Mouse (Mus musculus) CD8-positive naive resting alpha-beta T cell, adult 2 months (primary cell): ENCODE measurements around the gene Xylt1.

Experiments used
- DNase-seq, 2 experiments: peaks; one replicate each; pipeline ENCODE4 v3.0.0; 2022; ENCODE audit warnings: low read depth in 2 of 2, low spot score in 2 of 2

Gene Xylt1

DNA sequence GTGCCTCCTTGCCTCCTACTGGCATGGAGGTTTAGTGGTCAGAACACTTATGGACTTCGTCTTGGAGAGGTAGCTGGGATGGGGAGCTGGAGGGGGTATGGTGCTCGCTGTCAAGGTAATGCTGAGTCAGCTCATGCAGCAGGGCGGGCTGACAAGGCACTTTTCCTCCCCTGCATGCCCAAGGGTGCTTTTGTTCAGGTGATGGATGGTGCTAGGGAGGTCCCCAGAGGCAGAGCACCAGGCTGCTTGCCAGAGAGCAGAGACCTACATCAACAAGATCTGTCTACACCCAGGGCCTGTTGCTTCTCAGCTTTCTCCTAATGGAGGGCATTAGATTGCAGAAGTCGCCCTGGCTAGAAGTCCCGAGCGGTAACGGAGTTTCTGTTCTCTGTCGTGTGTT lies 127.3 kb downstream of the Xylt1 start:
- DNase-seq, result no peak

DNA sequence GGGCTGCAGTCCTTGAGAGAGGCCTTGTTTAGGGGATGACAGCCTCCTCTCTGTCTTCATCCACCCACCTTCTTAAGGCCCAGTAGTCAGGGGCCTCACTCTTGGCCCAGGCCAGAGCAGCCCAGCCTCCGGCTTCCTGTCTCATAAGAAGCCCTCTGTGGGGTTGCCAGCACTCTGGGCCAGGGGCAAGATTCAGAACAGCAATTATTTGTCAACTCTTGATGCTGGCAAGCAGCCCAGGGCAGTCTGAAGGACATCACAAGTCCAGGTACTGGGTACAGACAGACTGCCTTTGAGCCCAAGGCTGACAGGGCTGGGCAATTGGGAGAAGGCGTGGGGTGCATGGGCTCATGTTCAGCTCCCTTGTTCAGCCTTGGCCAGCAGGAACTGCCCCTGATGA lies 129.3 kb downstream of the Xylt1 start:
- DNase-seq, result no peak

DNA sequence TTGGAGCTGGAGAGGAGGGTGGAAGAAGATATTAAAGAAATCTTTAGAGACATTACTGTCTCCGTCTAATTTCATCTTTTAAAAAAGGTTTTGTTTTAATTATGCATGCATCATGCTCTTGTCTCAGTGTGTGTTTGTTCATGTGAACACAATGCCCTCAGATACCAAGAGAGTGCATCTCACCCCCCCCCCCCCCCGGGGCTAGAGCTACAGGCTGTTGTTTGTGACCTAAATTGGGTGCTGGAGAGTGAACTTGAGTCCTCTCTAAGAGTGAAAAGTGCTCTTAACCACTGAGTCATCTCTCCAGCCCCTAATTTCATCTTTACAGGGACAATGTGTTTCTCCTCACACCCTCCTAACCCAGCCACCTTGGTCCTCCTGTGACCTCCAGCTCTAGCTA lies 131.5 kb downstream of the Xylt1 start:
- no peak for DNase-seq

DNA sequence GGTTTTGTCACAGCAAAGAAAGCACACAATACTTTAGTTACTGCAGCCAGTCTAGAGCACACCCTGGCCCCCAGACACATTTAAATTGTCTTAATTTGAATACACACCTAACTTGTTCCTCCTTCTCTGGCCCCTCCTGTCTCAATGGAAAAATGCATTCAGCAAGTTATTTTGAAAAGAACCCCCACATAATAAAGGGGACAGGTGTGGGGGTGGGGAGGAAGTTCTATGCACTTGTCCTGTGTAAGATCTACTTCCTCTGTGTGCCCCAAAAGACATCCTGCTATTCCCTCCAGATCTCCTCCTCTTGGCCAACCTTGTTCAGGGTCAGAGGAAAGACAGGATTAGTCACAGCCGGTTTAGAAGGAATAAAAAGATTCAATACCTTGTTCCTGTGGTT lies 135.0 kb downstream of the Xylt1 start:
- no peak for DNase-seq

DNA sequence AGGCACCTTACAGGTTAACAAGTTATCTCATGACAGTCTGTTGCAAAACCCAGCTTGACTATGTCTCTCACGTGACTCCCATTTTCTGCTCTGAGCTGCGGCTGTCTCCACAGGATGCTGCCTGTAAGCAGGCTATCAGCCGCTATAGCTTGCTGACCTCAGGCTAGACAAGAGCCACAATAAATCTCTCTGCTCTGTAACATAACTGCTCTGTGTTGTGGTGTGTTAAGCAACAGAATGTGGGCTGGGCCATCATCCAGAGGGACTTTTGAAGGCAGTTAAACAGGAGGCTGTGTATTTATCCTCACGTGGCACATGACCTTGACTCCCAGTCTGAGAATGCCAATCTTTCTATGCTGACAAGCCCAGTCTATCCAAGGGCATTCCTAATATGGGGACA lies 136.1 kb downstream of the Xylt1 start:
- DNase-seq, result no peak

DNA sequence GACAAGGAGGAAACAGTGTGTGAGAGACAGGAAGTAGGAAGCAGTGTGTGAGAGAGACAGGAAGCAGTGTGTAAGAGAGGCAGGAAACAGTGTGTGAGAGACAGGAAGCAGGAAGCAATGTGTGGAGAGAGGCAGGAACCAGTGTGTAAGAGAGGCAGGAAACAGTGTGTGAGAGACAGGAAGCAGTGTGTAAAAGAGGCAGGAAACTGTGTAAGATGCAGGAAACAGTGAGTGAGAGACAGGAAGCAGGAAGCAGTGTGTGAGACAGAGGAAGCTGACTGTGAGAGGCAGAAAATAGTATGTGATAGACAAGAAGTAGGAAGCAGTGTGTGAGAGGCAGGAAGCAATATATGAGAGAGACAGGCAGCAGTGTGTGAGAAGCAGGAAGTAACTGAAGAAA lies 140.6 kb downstream of the Xylt1 start:
- no peak for DNase-seq

DNA sequence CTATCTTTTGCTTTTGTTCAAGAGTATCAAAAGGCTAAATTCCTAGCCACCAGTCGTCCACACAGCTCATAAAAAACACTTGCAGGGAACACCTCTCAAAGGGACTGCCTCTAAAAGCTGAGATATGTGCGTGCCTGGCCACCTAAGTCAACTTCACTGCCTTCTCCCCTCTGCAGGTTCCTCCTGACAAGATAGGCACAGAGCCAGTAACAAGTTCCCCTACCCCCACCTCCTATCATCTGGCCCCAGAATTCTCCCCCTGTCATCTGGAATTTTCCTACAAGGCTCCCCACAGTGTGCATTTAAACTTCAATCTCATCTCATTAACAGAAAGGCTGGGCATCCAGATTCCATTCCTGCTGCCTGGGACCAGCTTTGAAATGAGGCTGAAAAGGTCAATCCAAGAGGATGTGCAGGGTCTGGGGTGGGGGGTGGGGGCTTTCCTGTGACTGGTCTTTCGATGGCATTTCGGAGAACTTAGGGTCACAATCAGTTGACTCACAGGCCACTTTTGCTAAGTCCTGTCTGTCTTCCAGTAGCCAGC lies 141.4 kb downstream of the Xylt1 start:
- DNase-seq, result no peak

DNA sequence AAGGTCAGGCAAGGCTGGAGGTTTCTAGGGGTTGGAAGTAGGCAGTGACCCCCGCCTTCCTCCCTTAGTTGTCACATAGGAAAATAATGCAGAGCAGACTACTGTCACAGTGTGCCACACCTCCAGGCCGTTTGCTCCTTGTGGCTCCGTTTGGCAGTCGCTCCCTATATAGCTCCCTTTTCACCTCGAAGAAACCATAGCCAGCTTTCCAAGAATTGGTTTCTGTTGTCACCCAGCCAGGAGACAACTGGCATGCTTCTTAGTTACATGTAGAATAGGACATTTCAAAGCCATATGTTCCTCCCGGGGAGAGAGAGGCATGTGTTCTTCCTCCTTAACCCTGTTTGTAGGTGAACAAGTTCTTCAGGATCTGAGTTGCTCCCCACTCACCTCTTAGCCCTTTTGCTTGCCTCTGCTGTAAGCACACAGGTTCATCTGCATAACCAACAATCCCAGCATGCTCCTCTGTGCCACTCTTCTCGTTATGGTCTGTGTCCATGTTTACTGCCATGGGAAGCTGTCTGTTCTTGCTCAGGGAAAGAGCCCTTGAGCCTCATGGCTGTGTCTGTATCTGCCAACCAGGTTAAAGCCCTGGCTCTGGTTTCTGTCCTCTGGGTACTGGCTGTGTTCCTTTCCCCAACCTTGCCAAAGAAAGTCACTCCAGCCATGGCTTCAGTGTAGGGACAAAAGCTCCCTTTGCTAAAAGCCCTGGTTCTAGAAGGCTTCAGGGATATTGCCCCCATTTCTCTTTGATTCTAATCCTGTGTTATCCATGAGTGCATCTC lies 143.8 kb downstream of the Xylt1 start:
- no peak for DNase-seq

DNA sequence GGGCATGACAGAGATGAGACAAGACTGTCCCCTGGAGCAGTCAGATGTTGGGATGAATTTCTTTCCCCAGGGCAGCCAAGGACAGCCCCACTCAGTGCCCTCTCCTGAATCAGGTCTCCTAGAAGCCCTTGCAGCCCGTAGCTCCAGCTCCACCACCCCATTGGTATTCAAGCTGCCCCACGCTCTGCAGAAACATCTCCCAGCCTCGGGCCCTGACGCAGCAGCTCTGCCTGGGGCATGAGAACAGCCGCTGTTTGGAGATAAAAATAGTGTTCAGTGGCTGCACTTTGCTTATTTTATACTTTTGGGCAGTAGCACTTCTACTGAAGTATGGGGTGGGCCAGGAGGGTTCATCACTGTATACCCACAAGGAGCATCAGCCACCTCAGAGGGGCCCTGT lies 144.9 kb downstream of the Xylt1 start:
- DNase-seq, result no peak

DNA sequence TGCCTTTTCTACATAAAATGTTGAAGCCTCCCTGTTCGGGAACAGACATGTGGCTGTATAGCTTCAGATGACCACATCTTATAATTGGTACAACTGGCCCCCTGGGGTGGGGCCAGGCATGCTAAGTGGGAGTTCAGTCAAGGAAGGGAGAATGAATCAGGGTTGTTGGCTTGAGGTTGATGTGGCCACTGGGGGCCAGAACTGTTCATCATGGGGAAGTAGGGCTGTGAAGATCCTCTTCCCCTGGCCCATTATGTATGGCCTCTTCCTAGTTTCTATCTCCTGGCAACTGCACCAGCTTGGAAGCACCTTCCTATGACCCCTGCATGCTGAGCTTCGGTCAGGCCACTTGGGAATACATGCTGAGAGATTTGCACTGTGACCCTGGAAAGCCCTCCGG lies 145.8 kb downstream of the Xylt1 start:
- DNase-seq, result no peak

DNA sequence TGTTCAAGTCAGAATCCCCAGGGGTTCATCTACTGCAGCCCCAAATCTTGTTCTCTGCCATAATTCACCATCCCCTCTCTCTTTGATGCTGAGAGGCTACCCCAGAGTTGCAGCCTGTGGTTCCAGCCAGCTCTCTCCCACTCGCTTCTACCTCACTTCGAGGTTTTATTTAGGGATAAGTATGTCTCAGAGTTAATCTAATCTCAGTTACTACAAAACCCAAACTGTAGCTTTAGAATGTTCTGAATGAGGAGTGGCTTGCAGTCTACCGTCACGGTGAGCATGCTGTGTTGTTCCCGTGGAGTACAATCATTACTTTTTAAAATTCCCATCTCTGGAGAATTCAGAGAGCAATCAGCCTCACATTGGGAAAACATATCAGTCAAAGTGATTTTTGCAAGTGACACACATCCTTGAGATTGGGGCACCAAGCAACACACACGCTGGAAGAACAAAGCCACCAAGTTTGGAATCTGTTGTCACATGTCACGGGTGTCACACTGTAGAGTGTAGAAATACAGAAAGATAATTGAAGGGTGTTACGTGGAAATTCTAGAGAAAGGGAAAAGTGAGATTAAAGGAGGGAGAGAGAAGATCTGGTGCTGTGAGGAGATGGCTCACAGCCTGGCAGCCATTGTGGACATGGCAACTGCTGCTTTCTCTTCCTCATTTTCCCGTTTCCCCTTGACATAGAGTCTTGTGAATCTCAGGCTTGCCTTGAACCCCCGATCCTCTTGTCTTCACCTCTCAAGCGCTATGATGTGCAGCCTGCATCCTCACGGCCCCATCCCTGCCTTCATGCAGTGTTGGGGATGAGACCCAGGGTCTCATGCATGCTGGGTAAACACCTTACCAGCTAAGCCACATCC lies 149.2 kb downstream of the Xylt1 start:
- no peak for DNase-seq

DNA sequence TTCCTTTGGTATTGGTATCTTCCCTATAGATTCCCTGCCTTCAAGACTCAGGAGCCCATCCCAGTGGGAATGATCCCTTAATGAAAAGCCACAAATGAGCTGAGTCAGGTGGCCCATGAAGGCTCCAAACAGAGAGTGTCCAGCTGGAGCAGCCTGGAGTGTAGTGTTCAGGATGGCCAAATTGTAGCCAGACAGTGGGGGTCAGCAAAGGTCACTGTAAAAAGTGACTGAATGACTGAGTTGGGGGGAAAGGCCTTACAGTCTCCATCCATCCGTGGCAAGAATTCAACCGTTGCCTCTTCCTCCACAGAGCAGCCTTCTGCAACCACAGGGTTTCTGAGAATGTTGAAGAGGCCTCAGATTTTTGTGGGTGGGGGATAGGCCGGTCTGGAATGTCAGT lies 151.9 kb downstream of the Xylt1 start:
- DNase-seq, result no peak

DNA sequence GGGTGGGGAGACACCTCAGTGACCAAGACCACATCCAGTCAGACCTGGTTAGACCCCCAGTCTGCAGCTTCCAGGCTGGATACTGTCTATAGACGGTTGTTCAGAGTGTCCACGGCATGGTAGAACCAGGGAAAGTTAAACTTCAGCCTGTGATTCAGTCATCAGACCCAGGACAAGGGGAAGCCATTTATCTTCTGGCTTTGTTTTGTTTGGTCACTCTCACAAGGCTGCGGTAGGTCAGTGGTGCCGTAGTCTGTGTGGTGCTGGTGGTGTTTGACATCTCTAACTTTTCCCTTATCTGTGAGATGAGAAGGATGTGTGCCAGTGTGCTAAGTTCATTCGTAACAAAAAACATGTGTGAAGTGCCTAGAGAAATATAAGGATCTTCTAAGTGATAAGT lies 152.4 kb downstream of the Xylt1 start:
- no peak for DNase-seq

DNA sequence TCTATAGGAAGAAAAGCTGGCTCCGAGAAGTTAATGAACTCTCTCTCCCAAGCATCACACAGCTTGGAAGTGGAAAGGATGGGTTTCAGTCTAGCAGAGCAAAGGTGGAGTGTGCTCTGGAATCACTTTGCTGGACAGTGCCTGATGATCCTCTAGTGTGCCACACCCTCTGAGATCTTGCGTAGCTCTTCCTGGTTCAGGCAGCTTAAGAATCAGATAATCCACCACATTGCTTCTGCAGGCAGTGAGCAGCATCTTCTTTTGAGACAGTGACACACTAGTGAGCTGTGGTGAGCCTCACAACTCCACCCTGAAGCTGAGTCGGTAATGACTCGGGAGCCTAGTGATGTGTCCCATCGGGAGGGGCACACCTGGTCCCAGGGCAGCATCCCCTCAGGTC lies 159.2 kb downstream of the Xylt1 start:
- no peak for DNase-seq

DNA sequence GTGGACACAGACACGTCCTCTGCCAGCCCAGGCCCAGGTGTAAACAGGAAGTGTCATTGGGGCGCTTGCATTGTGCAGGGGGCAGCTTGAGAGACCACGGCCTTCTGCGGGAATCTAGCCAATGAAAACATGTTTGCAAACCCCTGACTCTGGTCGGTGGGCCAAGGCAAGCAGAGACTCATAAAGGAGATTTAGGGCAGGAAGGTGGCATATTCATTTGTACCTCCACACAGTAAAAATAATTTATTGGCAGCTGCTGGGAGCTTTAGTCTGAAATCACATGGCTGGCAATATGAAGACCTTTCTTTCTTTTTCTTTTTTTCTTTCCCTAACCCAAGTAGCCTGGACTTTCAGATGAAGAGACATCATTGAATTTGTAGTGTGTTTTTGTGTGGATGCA lies 159.6 kb downstream of the Xylt1 start:
- DNase-seq, result no peak

DNA sequence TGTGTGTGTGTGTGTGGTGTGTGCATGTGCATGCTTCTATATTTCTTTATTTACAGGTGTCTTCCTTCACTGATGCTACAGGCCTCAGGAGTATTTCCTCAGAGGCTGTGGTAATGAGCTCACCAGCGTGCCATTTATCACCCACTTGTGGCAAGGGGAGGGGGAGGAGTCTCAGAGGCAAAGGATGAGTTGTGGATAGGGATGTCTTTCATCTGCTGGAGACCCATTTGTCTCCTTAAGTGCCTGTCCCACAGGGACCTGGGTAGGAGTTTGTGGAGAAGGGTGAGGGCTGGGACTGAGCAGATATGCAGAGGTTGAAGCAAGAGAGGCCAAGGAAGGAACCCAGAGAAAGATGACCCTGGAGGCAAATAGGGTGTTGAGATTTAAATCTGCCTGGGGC lies 160.3 kb downstream of the Xylt1 start:
- DNase-seq, result no peak

DNA sequence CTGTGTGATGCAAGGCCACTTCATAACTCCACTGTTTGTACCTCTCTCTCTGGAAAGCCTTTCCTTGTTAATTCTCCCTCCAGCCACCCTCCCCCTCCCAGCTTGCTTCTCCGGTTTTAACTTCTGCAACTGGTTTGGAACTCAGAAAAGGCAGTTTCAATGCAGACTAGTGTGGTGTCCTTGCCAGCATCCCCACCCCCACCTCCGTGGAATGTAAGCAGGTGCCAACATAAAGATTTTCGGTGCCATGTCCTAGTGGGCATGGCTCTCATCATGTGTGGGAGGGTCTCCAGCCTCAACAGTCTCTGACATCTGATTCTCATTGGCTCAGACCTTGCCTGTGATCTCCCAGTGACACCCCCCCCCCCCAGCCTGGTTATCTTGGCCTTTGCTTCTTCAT lies 160.9 kb downstream of the Xylt1 start:
- no peak for DNase-seq

DNA sequence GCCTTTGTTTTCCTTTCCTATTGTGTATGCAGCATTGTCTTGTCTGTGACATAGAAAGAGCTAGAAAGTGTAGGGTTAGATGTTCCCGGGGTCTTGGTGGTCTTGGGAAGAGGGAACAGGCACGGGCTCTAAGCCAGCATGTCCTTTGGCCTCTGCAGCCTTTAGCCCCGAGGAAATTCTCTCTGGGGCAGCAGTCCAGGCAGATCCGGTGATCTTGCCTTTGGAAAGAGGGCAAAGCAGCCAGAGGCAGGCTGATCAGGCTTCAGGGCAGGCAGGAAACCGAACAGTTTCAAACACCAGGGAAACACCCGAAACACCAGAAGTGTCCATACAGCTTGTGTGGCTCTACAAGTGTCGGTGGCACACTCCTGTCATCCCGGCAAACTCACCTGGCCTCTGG lies 162.3 kb downstream of the Xylt1 start:
- no peak for DNase-seq

DNA sequence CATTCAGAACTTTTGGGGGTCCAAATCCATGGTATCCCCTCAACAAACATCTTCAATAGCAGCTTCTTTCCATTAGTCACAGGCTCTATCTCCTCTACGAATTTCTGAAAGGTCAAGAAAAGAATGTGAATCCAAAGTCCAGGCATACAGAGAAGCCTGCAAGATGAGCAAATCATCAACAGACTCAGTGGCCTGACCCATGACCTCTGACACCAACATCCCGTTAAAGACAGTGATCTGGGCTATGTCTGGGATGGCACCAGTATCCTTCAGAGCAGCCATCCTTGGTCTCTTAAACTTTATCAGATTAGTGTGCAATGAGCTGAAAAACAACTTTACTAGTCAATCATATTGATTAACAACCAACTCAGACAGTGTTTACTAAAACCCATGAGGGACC lies 163.3 kb downstream of the Xylt1 start:
- DNase-seq, result no peak

DNA sequence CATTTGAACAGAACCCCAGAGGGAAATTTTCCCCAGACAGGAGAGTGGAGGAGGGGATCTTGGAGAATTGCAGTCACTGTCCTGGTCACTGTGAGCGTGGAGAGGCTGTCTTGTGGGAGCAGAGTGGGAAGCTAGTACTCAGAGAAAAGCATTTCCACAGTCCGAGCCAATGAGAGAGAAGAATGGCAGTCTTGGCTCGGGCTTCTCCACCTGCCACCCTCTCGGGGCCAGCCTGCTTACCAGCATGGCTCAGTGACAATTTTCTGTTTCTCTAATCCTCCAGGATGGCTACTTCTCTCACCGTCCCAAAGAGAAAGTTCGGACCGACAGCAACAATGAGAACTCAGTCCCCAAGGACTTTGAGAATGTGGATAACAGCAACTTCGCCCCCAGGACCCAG lies 167.5 kb downstream of the Xylt1 start:
- DNase-seq, result no peak

DNA sequence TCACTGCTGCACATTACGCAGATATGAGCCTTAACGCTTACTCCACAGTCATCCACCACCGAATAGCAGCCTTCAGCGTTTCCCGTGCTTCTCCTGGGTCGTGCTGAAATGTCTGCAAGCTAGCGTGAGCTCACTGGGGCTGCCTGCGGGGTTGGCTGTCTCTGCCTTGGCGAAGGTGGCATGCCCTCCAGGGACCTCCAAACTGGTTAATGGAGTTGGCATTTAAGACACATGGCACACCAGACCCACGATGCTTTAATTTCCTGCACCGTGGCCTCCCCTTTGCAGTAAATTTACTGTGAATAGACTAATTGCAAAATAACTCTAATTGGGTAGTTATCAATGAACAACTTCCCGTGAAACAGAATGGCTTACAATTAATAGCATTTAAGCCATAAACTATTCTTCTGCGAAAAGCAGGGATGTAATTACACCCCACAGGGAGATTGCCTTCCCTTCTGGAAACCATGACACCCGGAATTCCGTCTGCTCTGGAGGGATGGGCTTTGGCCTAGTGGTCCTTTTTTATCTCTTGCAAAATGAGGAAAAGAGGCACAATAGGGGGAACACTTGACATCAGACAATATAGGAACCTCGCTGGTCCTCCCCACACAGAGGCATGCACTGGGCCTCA lies 170.3 kb downstream of the Xylt1 start:
- DNase-seq, result no peak

DNA sequence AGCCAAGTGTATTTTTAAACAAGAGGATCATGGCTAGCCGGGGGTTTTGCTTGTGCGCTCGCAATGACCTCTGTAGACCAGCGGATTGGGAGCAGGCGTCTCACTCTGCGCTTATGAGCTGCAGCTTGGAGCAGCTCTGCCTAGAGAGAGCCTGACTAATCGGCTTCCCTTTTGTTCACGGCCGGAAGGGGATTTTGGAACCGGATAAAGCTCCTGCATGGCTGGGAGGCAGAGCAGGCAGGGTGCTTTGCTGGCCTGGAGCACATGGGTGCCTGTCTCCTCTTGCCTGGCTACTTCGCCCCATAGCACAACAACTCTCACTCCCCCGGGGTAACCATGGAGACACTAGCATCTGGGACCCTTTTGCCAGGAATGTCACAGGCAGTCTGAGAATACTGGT lies 172.4 kb downstream of the Xylt1 start:
- no peak for DNase-seq
